Comparison of ENCODE assay signal across 9 mouse cellular contexts in genomic region chrX:38084226-38084625, GRCm38 (mm10). TPM values are rescaled to one million over a fixed set of nuclear protein-coding genes. Genes with fewer than 3 reads are reported as not detected.
DNase-seq lines count a peak whose midpoint lies in the region; ATAC-seq and TF ChIP-seq lines count a peak whose summit lies in the region.
"Had no signal": no experiment of that assay in that cellular context is flagged by ENCODE, and none has a peak within 500 bp of the region (broad histone marks: within the 10 kb centered on the region; RNA-seq: fewer than 3 reads in every experiment).

No protein-coding gene starts in this region.

- no peak overlapping the region for H3K4me3 ChIP-seq in heart, embryonic 12.5 days
- H3K4me3 ChIP-seq in ES-Bruce4 (ENCODE audit: low read depth, low read length), result no peak overlapping the region
- H3K4me3 ChIP-seq in cerebellum, adult 2 months (replicated peaks; ENCODE audit: insufficient read depth, low read depth, low read length), result no peak overlapping the region
- H3K4me3 ChIP-seq in limb, embryonic 10.5 days, result no peak overlapping the region
- no peak overlapping the region for H3K4me3 ChIP-seq in neural tube, embryonic 13.5 days

- peak; percentile 25 to 50 for DNase-seq in heart, postnatal 10 days
- DNase-seq in cerebellum, adult 2 months, result peak; percentile 20 to 45
- DNase-seq in gastrocnemius, postnatal 10 days, result peak; percentile 45
- DNase-seq in limb, embryonic 10.5 days (ENCODE audit: low spot score), result peak; percentile 56
- DNase-seq in thymus, postnatal 4 days, result peak; percentile 58

- no peaks in the 10 kb centered on the region for H3K27me3 ChIP-seq in heart, embryonic 12.5 days (replicated peaks)
- no peaks in the 10 kb centered on the region for H3K27me3 ChIP-seq in ES-Bruce4 (ENCODE audit: control insufficient read depth, insufficient read depth, low read length, poor library complexity, severe bottlenecking)
- no peaks in the 10 kb centered on the region for H3K27me3 ChIP-seq in cerebellum, adult 2 months (ENCODE audit: control insufficient read depth, insufficient read depth, low read length)
- H3K27me3 ChIP-seq in limb, embryonic 10.5 days (ENCODE audit: low read depth, poor library complexity, severe bottlenecking), result no peaks in the 10 kb centered on the region
- no peaks in the 10 kb centered on the region for H3K27me3 ChIP-seq in neural tube, embryonic 13.5 days

- no peak overlapping the region for H3K4me2 ChIP-seq in heart, embryonic 12.5 days
- no peak overlapping the region for H3K4me2 ChIP-seq in neural tube, embryonic 13.5 days

- no peak for TF ChIP-seq POLR2A in ES-Bruce4 (IDR thresholded peaks at IDR 0.05; ENCODE audit: insufficient read depth, low read length)
- no peak for TF ChIP-seq POLR2A in cerebellum, adult 2 months (IDR thresholded peaks at IDR 0.05; ENCODE audit: borderline replicate concordance, insufficient read depth, low read length)

- no peaks in the 10 kb centered on the region for H3K4me1 ChIP-seq in heart, embryonic 12.5 days (replicated peaks)
- H3K4me1 ChIP-seq in ES-Bruce4 (ENCODE audit: control insufficient read depth, insufficient read depth, low read length), result no peaks in the 10 kb centered on the region
- H3K4me1 ChIP-seq in cerebellum, adult 2 months (ENCODE audit: control insufficient read depth, insufficient read depth, low read length), result no peaks in the 10 kb centered on the region
- no peaks in the 10 kb centered on the region for H3K4me1 ChIP-seq in limb, embryonic 10.5 days
- no peaks in the 10 kb centered on the region for H3K4me1 ChIP-seq in neural tube, embryonic 13.5 days (replicated peaks)

- WGBS in heart, embryonic 12.5 days, result 21% methylated on average over 12 of the region's 12 CpGs
- WGBS in cerebellum, adult 2 months, result 13% methylated on average over 12 of the region's 12 CpGs
- WGBS in limb, embryonic 10.5 days, result 16% methylated on average over 12 of the region's 12 CpGs
- WGBS in neural tube, embryonic 13.5 days, result 14% methylated on average over 12 of the region's 12 CpGs

- H3K9me3 ChIP-seq in heart, embryonic 12.5 days (replicated peaks), result no peaks in the 10 kb centered on the region
- no peaks in the 10 kb centered on the region for H3K9me3 ChIP-seq in ES-Bruce4 (replicated peaks; ENCODE audit: control insufficient read depth, insufficient read depth, low read length, poor library complexity, severe bottlenecking)
- H3K9me3 ChIP-seq in limb, embryonic 10.5 days (replicated peaks), result no peaks in the 10 kb centered on the region
- H3K9me3 ChIP-seq in neural tube, embryonic 13.5 days, result no peaks in the 10 kb centered on the region

- intact Hi-C loops in heart, postnatal 10 days (cut with DNase I), result loop anchor here (5.0 to 10.0 kb wide), 2 partner anchors 93 to 351 kb away; no protein-coding TSS in a partner anchor

- no peak overlapping the region for H3K9ac ChIP-seq in heart, embryonic 12.5 days
- H3K9ac ChIP-seq in ES-Bruce4 (ENCODE audit: low read depth, poor library complexity, severe bottlenecking), result no peak overlapping the region
- H3K9ac ChIP-seq in neural tube, embryonic 13.5 days, result no peak overlapping the region

- peak; percentile 72 for TF ChIP-seq CTCF in ES-Bruce4 (IDR thresholded peaks at IDR 0.05; ENCODE audit: low read depth, low read length)
- TF ChIP-seq CTCF in cerebellum, adult 2 months (IDR thresholded peaks at IDR 0.05; ENCODE audit: borderline replicate concordance, insufficient read depth, low read depth, low read length), result peak; percentile 54

- no peaks in the 10 kb centered on the region for H3K36me3 ChIP-seq in heart, embryonic 12.5 days
- H3K36me3 ChIP-seq in ES-Bruce4 (ENCODE audit: control insufficient read depth, insufficient read depth, low read length, poor library complexity, severe bottlenecking), result no peaks in the 10 kb centered on the region
- no peaks in the 10 kb centered on the region for H3K36me3 ChIP-seq in limb, embryonic 10.5 days
- no peaks in the 10 kb centered on the region for H3K36me3 ChIP-seq in neural tube, embryonic 13.5 days

- H3K27ac ChIP-seq in heart, embryonic 12.5 days (ENCODE audit: poor library complexity, severe bottlenecking), result no peak overlapping the region
- no peak overlapping the region for H3K27ac ChIP-seq in ES-Bruce4 (ENCODE audit: insufficient read depth, low read length)
- H3K27ac ChIP-seq in cerebellum, adult 2 months (ENCODE audit: insufficient read depth, low read length), result no peak overlapping the region
- H3K27ac ChIP-seq in limb, embryonic 10.5 days, result no peak overlapping the region
- no peak overlapping the region for H3K27ac ChIP-seq in neural tube, embryonic 13.5 days (replicated peaks)

- no peak for ATAC-seq in heart, embryonic 12.5 days (ENCODE audit: insufficient number of reproducible peaks, low FRiP score)
- peak; percentile 15; the same call in 1 of the 2 replicates for ATAC-seq in neural tube, embryonic 13.5 days (ENCODE audit: low read depth)

- TF ChIP-seq EP300 in ES-Bruce4 (IDR thresholded peaks at IDR 0.05; ENCODE audit: insufficient read depth, low read depth, low read length), result no peak

RNA-seq across cellular contexts. Expression of gene Rhox11, which starts 0.7 kb away (rescaled TPM):
- not detected for total RNA-seq in heart, postnatal 10 days (2021)
- polyA plus RNA-seq in heart, embryonic 12.5 days (2016; fragmentation: Nextera tagmentation; extraction: Ambion mirVana), result not detected in 2 replicates
- polyA plus RNA-seq in ES-Bruce4 (2011; ENCODE audit: insufficient read depth, insufficient read length, low read depth, missing spikeins), result not detected in 2 replicates
- polyA plus RNA-seq in cerebellum, adult 2 months (2012; rRNA removed), result not detected in 2 replicates
- not detected for total RNA-seq in gastrocnemius, postnatal 10 days (2021)
- not detected in 2 replicates for polyA plus RNA-seq in limb, embryonic 10.5 days (2016; fragmentation: Nextera tagmentation; extraction: Ambion mirVana)
- polyA plus RNA-seq in neural tube, embryonic 13.5 days (2015; fragmentation: Nextera tagmentation; extraction: Ambion mirVana), result not detected in 2 replicates
- polyA plus RNA-seq: liver, embryonic 16.5 days had no signal

RNA-seq across cellular contexts. Expression of gene Rhox10, which starts 18.0 kb away (rescaled TPM):
- total RNA-seq in heart, postnatal 10 days (2021), result not detected
- polyA plus RNA-seq in heart, embryonic 12.5 days (2016; fragmentation: Nextera tagmentation; extraction: Ambion mirVana), result not detected in 2 replicates
- not detected in 2 replicates for polyA plus RNA-seq in ES-Bruce4 (2011; ENCODE audit: insufficient read depth, insufficient read length, low read depth, missing spikeins)
- polyA plus RNA-seq in cerebellum, adult 2 months (2012; rRNA removed), result not detected in 2 replicates
- total RNA-seq in gastrocnemius, postnatal 10 days (2021), result not detected
- not detected in 2 replicates for polyA plus RNA-seq in limb, embryonic 10.5 days (2016; fragmentation: Nextera tagmentation; extraction: Ambion mirVana)
- not detected in 2 replicates for polyA plus RNA-seq in neural tube, embryonic 13.5 days (2015; fragmentation: Nextera tagmentation; extraction: Ambion mirVana)
- polyA plus RNA-seq: liver, embryonic 16.5 days had no signal

RNA-seq across cellular contexts. Expression of gene Rhox12, which starts 26.5 kb away (rescaled TPM):
- total RNA-seq in heart, postnatal 10 days (2021), result not detected
- not detected in 2 replicates for polyA plus RNA-seq in heart, embryonic 12.5 days (2016; fragmentation: Nextera tagmentation; extraction: Ambion mirVana)
- polyA plus RNA-seq in ES-Bruce4 (2011; ENCODE audit: insufficient read depth, insufficient read length, low read depth, missing spikeins), result not detected in 2 replicates
- not detected in 2 replicates for polyA plus RNA-seq in cerebellum, adult 2 months (2012; rRNA removed)
- not detected for total RNA-seq in gastrocnemius, postnatal 10 days (2021)
- polyA plus RNA-seq in limb, embryonic 10.5 days (2016; fragmentation: Nextera tagmentation; extraction: Ambion mirVana), result not detected in 2 replicates
- not detected in 2 replicates for polyA plus RNA-seq in neural tube, embryonic 13.5 days (2015; fragmentation: Nextera tagmentation; extraction: Ambion mirVana)
- polyA plus RNA-seq: liver, embryonic 16.5 days had no signal

RNA-seq across cellular contexts. Expression of gene Rhox13, which starts 36.8 kb away (rescaled TPM):
- not detected for total RNA-seq in heart, postnatal 10 days (2021)
- polyA plus RNA-seq in heart, embryonic 12.5 days (2016; fragmentation: Nextera tagmentation; extraction: Ambion mirVana), result not detected in 2 replicates
- polyA plus RNA-seq in ES-Bruce4 (2011; ENCODE audit: insufficient read depth, insufficient read length, low read depth, missing spikeins), result 1.3 TPM in 1 of 2 replicates, not detected in the other
- not detected in 2 replicates for polyA plus RNA-seq in cerebellum, adult 2 months (2012; rRNA removed)
- not detected for total RNA-seq in gastrocnemius, postnatal 10 days (2021)
- polyA plus RNA-seq in limb, embryonic 10.5 days (2016; fragmentation: Nextera tagmentation; extraction: Ambion mirVana), result not detected in 2 replicates
- not detected in 2 replicates for polyA plus RNA-seq in neural tube, embryonic 13.5 days (2015; fragmentation: Nextera tagmentation; extraction: Ambion mirVana)
- polyA plus RNA-seq: liver, embryonic 16.5 days had no signal

RNA-seq across cellular contexts. Expression of gene Btg1-ps2, which starts 41.3 kb away (rescaled TPM):
- not detected for total RNA-seq in heart, postnatal 10 days (2021)
- not detected in 2 replicates for polyA plus RNA-seq in heart, embryonic 12.5 days (2016; fragmentation: Nextera tagmentation; extraction: Ambion mirVana)
- polyA plus RNA-seq in ES-Bruce4 (2011; ENCODE audit: insufficient read depth, insufficient read length, low read depth, missing spikeins), result not detected in 2 replicates
- not detected in 2 replicates for polyA plus RNA-seq in cerebellum, adult 2 months (2012; rRNA removed)
- not detected for total RNA-seq in gastrocnemius, postnatal 10 days (2021)
- polyA plus RNA-seq in limb, embryonic 10.5 days (2016; fragmentation: Nextera tagmentation; extraction: Ambion mirVana), result not detected in 2 replicates
- polyA plus RNA-seq in neural tube, embryonic 13.5 days (2015; fragmentation: Nextera tagmentation; extraction: Ambion mirVana), result not detected in 2 replicates
- polyA plus RNA-seq: liver, embryonic 16.5 days had no signal
